Mouse (Mus musculus): ENCODE measurements at regions not wholly inside any gene's neighbourhood (a gene's known extent, or its start where the extent isn't known, plus 50 kb on each side); places are given as distances from the start of the nearest gene placed in this dataset.

DNA sequence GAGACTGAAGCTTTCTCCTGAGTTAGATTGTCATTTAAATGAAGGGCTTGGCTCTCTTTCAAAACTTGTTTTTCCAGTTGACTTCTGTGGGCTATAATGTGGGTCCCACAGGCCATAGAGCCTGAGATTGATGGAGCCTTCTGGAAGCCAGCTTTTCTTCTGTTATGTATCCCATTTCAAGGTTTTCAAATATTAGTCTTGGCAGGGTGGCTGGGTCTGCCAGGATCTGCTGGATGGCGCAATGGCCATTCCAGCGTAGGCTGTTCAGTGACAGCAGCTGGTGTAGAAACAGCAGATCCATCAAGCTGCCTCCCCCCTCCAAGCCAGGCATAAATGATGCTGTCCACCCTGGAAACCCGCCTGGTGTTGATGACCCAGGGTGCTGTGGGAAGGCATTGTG lies 264.4 kb upstream of the Adcy2 start:
- Histone ChIP-seq H3K27ac (ENCODE audit: low read length) (no peak overlapping the region), H3K4me3 (ENCODE audit: low read length) (no peak overlapping the region), H3K9ac (ENCODE audit: low read length) (no peak overlapping the region), H3K4me1 (ENCODE audit: control insufficient read depth, insufficient read depth, low read length) (no peaks in the 10 kb centered on the region), H3K4me2 (ENCODE audit: low read depth, low read length) (no peak overlapping the region), H3K36me3 (ENCODE audit: control insufficient read depth, insufficient read depth) (no peaks in the 10 kb centered on the region), H3K9me3 (replicated peaks; ENCODE audit: control insufficient read depth, low read length) (no peaks in the 10 kb centered on the region; the same call in 1 of the 2 replicates), H3K27me3 (ENCODE audit: control insufficient read depth, insufficient read depth, low read length) (no peaks in the 10 kb centered on the region)
- 81% methylated on average over 3 of the region's 3 CpGs for WGBS
- no peak for ATAC-seq (replicated peaks; ENCODE audit: extremely low read depth, insufficient read depth, low FRiP score)

DNA sequence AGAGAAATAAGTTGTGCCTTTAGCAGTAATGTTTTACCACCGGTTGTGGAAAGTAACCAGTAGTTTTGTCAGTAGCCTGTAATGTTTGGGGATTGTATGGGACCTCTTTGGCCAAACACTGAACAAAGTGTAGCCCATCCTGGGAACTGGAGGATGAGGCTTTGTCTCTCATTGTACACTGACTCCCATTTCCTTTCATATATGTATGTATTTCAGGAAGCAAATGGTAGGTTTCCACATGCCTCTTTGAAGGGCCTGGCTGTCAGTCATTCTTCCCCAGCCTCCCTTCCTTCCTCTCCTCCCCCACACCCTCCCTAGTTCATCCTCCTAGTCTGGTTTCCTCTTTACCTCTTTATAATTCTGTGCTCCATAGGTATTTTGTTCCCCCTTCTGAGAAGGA lies 266.7 kb upstream of the Adcy2 start:
- 74% methylated on average over 1 of the region's 1 CpGs for WGBS
- H3K27me3 ChIP-seq (ENCODE audit: control insufficient read depth, insufficient read depth, low read length), result no peaks in the 10 kb centered on the region
- H3K36me3 ChIP-seq (ENCODE audit: control insufficient read depth, insufficient read depth), result no peaks in the 10 kb centered on the region
- H3K9ac ChIP-seq (ENCODE audit: low read length), result no peak overlapping the region
- ATAC-seq (replicated peaks; ENCODE audit: extremely low read depth, insufficient read depth, low FRiP score), result no peak
- H3K27ac ChIP-seq (ENCODE audit: low read length), result no peak overlapping the region
- H3K4me2 ChIP-seq (ENCODE audit: low read depth, low read length), result no peak overlapping the region
- H3K4me3 ChIP-seq (ENCODE audit: low read length), result no peak overlapping the region
- no peaks in the 10 kb centered on the region for H3K9me3 ChIP-seq (replicated peaks; ENCODE audit: control insufficient read depth, low read length)
- H3K4me1 ChIP-seq (ENCODE audit: control insufficient read depth, insufficient read depth, low read length), result no peaks in the 10 kb centered on the region

GRCm38 (mm10) chr13:69272506-69272905 lies 261.0 kb upstream of the Nsun2 start:
- ATAC-seq (replicated peaks; ENCODE audit: extremely low read depth, insufficient read depth, low FRiP score), result no peak
- Histone ChIP-seq H3K9ac (ENCODE audit: low read length) (no peak overlapping the region), H3K9me3 (replicated peaks; ENCODE audit: control insufficient read depth, low read length) (no peaks in the 10 kb centered on the region; the same call in 1 of the 2 replicates), H3K36me3 (ENCODE audit: control insufficient read depth, insufficient read depth) (no peaks in the 10 kb centered on the region), H3K27me3 (ENCODE audit: control insufficient read depth, insufficient read depth, low read length) (no peaks in the 10 kb centered on the region), H3K27ac (ENCODE audit: low read length) (no peak overlapping the region), H3K4me2 (ENCODE audit: low read depth, low read length) (no peak overlapping the region), H3K4me3 (ENCODE audit: low read length) (no peak overlapping the region), H3K4me1 (ENCODE audit: control insufficient read depth, insufficient read depth, low read length) (no peaks in the 10 kb centered on the region)
- 44% methylated on average over 3 of the region's 3 CpGs for WGBS

DNA sequence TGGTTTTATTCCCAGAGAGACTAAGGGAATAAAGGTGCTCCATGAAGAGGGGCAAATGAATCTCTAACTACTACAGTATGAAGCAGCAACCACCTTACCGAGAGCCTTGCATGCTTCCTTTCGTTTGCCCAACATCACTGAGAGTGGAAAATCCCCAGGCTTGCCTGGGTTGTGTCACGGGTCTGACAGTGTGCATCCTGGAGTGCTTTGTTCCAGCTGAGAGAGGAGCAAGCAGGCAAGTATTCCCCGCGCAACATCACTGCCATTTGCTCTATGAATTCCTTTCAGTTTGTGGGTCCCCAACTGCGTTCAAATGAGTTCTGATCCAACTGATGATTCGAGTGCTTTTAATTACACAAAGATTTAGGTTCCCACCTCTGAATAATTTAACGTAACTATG lies 253.9 kb upstream of the Nsun2 start:
- Histone ChIP-seq H3K9ac (ENCODE audit: low read length) (no peak overlapping the region), H3K4me1 (ENCODE audit: control insufficient read depth, insufficient read depth, low read length) (no peaks in the 10 kb centered on the region), H3K27me3 (ENCODE audit: control insufficient read depth, insufficient read depth, low read length) (no peaks in the 10 kb centered on the region), H3K4me2 (ENCODE audit: low read depth, low read length) (no peak overlapping the region), H3K27ac (ENCODE audit: low read length) (no peak overlapping the region), H3K36me3 (ENCODE audit: control insufficient read depth, insufficient read depth) (no peaks in the 10 kb centered on the region), H3K9me3 (replicated peaks; ENCODE audit: control insufficient read depth, low read length) (peaks cover 3% of the 10 kb centered on the region; the same call in 1 of the 2 replicates), H3K4me3 (ENCODE audit: low read length) (no peak overlapping the region)
- ATAC-seq (replicated peaks; ENCODE audit: extremely low read depth, insufficient read depth, low FRiP score), result no peak
- 70% methylated on average over 8 of the region's 8 CpGs for WGBS

DNA sequence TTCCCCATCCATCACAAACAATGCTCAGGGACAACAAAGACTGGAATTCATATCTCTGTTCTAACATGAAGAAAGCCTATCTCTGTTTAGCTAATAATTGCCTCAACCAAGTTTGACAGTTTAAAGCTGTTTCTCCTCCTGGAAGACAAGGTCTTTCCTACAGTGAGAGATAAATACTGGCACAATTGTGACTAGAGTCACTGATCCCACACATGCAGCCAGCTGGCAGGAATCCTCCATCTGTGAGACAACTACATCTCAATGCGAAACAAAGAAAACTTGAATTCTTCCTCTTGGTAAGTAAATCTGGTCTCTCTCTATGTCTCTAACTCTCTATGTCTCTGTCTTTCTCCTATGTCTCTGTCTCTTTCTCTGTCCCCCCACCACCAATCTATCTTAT lies 239.1 kb upstream of the Nsun2 start:
- ATAC-seq (replicated peaks; ENCODE audit: extremely low read depth, insufficient read depth, low FRiP score), result no peak
- WGBS, result 57% methylated on average over 1 of the region's 1 CpGs
- H3K27ac ChIP-seq (ENCODE audit: low read length), result no peak overlapping the region
- no peaks in the 10 kb centered on the region for H3K36me3 ChIP-seq (ENCODE audit: control insufficient read depth, insufficient read depth)
- no peaks in the 10 kb centered on the region for H3K4me1 ChIP-seq (ENCODE audit: control insufficient read depth, insufficient read depth, low read length)
- no peak overlapping the region for H3K4me2 ChIP-seq (ENCODE audit: low read depth, low read length)
- no peaks in the 10 kb centered on the region for H3K9me3 ChIP-seq (replicated peaks; ENCODE audit: control insufficient read depth, low read length)
- no peaks in the 10 kb centered on the region for H3K27me3 ChIP-seq (ENCODE audit: control insufficient read depth, insufficient read depth, low read length)
- no peak overlapping the region for H3K9ac ChIP-seq (ENCODE audit: low read length)
- H3K4me3 ChIP-seq (ENCODE audit: low read length), result no peak overlapping the region

- Histone ChIP-seq H3K27me3 (ENCODE audit: control insufficient read depth, insufficient read depth, low read length) (no peaks in the 10 kb centered on the region), H3K4me2 (ENCODE audit: low read depth, low read length) (no peak overlapping the region), H3K9me3 (replicated peaks; ENCODE audit: control insufficient read depth, low read length) (no peaks in the 10 kb centered on the region), H3K27ac (ENCODE audit: low read length) (no peak overlapping the region), H3K9ac (ENCODE audit: low read length) (no peak overlapping the region), H3K36me3 (ENCODE audit: control insufficient read depth, insufficient read depth) (no peaks in the 10 kb centered on the region), H3K4me1 (ENCODE audit: control insufficient read depth, insufficient read depth, low read length) (no peaks in the 10 kb centered on the region), H3K4me3 (ENCODE audit: low read length) (no peak overlapping the region)
- ATAC-seq (replicated peaks; ENCODE audit: extremely low read depth, insufficient read depth, low FRiP score), result no peak
- WGBS, result 73% methylated on average over 2 of the region's 2 CpGs
Observed at GRCm38 (mm10) chr13:69303316-69303715, 230.2 kb upstream of the Nsun2 start.

DNA sequence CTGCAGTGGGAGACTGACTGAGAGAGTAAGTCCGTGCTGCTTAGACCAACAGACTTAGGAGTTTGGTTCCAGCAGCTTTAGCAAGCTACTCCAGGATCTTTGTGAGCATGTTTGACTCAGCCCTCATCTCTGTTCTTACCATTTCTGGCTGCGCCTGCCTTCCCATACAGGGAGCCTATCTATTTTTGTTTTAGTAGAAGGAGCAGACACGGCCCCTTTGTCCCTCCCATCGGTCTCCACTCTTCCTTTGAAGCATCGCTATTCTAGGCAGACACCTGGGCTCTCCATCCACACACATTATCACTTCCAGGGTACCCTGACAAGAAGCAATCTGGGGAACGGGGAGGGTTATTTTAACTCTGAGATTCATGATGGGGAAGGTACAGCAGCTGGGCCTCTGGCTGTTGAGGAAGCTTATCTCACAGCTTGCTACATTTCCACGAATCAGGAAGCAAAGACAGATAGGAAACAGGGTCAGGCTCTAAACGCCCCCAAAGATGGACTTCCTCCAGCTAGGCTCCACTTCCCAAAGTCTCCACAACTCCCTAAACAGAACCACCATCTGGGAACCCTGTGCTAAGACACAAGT lies 203.0 kb upstream of the Nsun2 start:
- no peak overlapping the region for H3K4me3 ChIP-seq (ENCODE audit: low read length)
- ATAC-seq (replicated peaks; ENCODE audit: extremely low read depth, insufficient read depth, low FRiP score), result no peak
- H3K4me2 ChIP-seq (ENCODE audit: low read depth, low read length), result no peak overlapping the region
- no peaks in the 10 kb centered on the region for H3K36me3 ChIP-seq (ENCODE audit: control insufficient read depth, insufficient read depth)
- H3K27ac ChIP-seq (ENCODE audit: low read length), result no peak overlapping the region
- no peak overlapping the region for H3K9ac ChIP-seq (ENCODE audit: low read length)
- no peaks in the 10 kb centered on the region for H3K9me3 ChIP-seq (replicated peaks; ENCODE audit: control insufficient read depth, low read length)
- H3K27me3 ChIP-seq (ENCODE audit: control insufficient read depth, insufficient read depth, low read length), result no peaks in the 10 kb centered on the region
- 32% methylated on average over 8 of the region's 8 CpGs for WGBS
- H3K4me1 ChIP-seq (ENCODE audit: control insufficient read depth, insufficient read depth, low read length), result no peaks in the 10 kb centered on the region

- H3K9me3 ChIP-seq (replicated peaks; ENCODE audit: control insufficient read depth, low read length), result no peaks in the 10 kb centered on the region
- H3K4me1 ChIP-seq (ENCODE audit: control insufficient read depth, insufficient read depth, low read length), result no peaks in the 10 kb centered on the region
- no peaks in the 10 kb centered on the region for H3K27me3 ChIP-seq (ENCODE audit: control insufficient read depth, insufficient read depth, low read length)
- no peak overlapping the region for H3K4me2 ChIP-seq (ENCODE audit: low read depth, low read length)
- H3K4me3 ChIP-seq (ENCODE audit: low read length), result no peak overlapping the region
- H3K9ac ChIP-seq (ENCODE audit: low read length), result no peak overlapping the region
- H3K36me3 ChIP-seq (ENCODE audit: control insufficient read depth, insufficient read depth), result no peaks in the 10 kb centered on the region
- ATAC-seq (replicated peaks; ENCODE audit: extremely low read depth, insufficient read depth, low FRiP score), result no peak
- H3K27ac ChIP-seq (ENCODE audit: low read length), result no peak overlapping the region
- 65% methylated on average over 19 of the region's 19 CpGs for WGBS
Observed at GRCm38 (mm10) chr13:69331537-69332435, 201.8 kb upstream of the Nsun2 start.

- H3K9me3 ChIP-seq (replicated peaks; ENCODE audit: control insufficient read depth, low read length), result no peaks in the 10 kb centered on the region
- no peak overlapping the region for H3K27ac ChIP-seq (ENCODE audit: low read length)
- H3K36me3 ChIP-seq (ENCODE audit: control insufficient read depth, insufficient read depth), result no peaks in the 10 kb centered on the region
- H3K4me3 ChIP-seq (ENCODE audit: low read length), result no peak overlapping the region
- H3K4me1 ChIP-seq (ENCODE audit: control insufficient read depth, insufficient read depth, low read length), result no peaks in the 10 kb centered on the region
- H3K27me3 ChIP-seq (ENCODE audit: control insufficient read depth, insufficient read depth, low read length), result no peaks in the 10 kb centered on the region
- no peak for ATAC-seq (replicated peaks; ENCODE audit: extremely low read depth, insufficient read depth, low FRiP score)
- H3K4me2 ChIP-seq (ENCODE audit: low read depth, low read length), result no peak overlapping the region
- no peak overlapping the region for H3K9ac ChIP-seq (ENCODE audit: low read length)
Observed at GRCm38 (mm10) chr13:69343806-69344205, 189.7 kb upstream of the Nsun2 start.
